Mouse (Mus musculus): ENCODE measurements around the gene Arhgap8. TPM values are rescaled to one million over a fixed set of nuclear protein-coding genes. Genes with fewer than 3 reads are reported as not detected.

Arhgap8 gene
- total and polyA plus RNA-seq, 3 experiments, result not detected

DNA sequence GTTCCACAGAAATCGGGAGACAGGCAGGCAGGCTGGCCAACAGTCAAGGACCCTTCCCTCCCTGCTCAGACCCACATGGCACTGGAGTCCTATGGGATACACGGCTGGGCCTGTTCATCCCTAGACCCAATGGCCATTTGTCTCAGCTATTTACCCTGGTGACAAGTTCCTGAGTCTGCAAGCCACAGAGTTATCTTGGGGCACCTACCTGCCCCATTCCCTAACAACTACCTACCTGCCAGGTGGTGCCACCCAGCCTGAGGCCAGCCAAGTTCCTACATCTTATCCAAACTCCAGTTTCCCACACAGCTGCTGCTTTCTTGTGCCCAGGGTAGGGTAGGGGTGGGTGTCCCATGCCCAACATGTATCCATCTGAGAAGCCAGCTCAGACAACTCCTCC lies 21.7 kb upstream of the Arhgap8 start:
- H3K36me3 ChIP-seq (ENCODE audit: control insufficient read depth in 1 of 2, insufficient read depth in 2 of 2, low read length in 2 of 2), result no peaks in the 10 kb centered on the region
- H3K4me1 ChIP-seq (ENCODE audit: control insufficient read depth in 1 of 2, insufficient read depth in 2 of 2, low read length in 2 of 2), result no peaks in the 10 kb centered on the region
- H3K9me3 ChIP-seq (replicated peaks; ENCODE audit: insufficient read depth, low read length), result no peaks in the 10 kb centered on the region
- no peak overlapping the region for H3K9ac ChIP-seq (ENCODE audit: control insufficient read depth, low read depth, low read length, poor library complexity, severe bottlenecking)
- TF ChIP-seq USF2 (IDR thresholded peaks at IDR 0.05; ENCODE audit: borderline replicate concordance in 1 of 2, insufficient read depth in 1 of 2, low read depth in 1 of 2, low read length in 2 of 2), result no peak
- no peak for TF ChIP-seq MEF2A (IDR thresholded peaks at IDR 0.05; ENCODE audit: extremely low read depth, insufficient replicate concordance, low read depth, low read length, poor library complexity, severe bottlenecking)
- DNase-seq (ENCODE audit: low read depth, low spot score), result no peak
- H3K4me3 ChIP-seq (ENCODE audit: control insufficient read depth in 1 of 2, insufficient read depth in 1 of 2, low read depth in 2 of 2, low read length in 2 of 2), result no peak overlapping the region
- H3K27me3 ChIP-seq (ENCODE audit: control insufficient read depth in 1 of 2, insufficient read depth in 2 of 2, low read length in 2 of 2), result no peaks in the 10 kb centered on the region
- no peaks in the 10 kb centered on the region for H3K79me2 ChIP-seq (ENCODE audit: control insufficient read depth, insufficient read depth, low read length, poor library complexity)
- H3K27ac ChIP-seq (ENCODE audit: control insufficient read depth, low read depth, low read length), result no peak overlapping the region

DNA sequence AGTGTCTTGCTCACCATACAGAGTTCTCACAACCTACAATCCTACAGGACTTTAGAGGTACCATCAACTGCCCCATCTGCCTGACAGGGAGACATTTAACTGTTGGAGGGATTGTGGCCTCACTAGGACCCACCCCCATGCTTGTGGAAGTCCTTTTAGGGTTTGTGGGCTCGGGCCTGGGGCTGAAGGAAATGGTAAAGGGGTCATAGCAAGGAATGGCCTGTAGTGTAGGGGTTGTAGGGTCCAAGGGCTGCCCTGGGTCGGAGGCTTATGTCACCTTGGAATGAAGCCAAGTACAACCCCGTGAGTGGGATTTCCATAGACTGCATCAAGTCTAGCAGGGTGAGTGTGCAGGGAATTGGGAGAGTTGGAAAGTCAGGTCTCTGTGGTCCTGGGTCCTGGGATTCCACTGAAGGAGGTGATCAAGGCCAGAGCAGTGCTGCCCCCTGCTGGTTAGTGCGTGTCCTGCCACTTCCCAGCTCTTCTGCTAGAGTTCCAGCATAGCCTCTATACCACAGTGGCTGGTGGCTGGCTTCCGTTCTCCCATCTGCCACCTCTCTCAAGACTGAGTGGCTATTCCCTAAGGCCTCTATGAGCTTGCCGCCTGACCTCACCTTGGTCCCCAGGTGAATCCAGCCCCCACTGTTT lies 19.6 kb upstream of the Arhgap8 start:
- Histone ChIP-seq H3K27me3 (ENCODE audit: control insufficient read depth in 1 of 2, insufficient read depth in 2 of 2, low read length in 2 of 2) (no peaks in the 10 kb centered on the region), H3K36me3 (ENCODE audit: control insufficient read depth in 1 of 2, insufficient read depth in 2 of 2, low read length in 2 of 2) (no peaks in the 10 kb centered on the region), H3K9ac (ENCODE audit: control insufficient read depth, low read depth, low read length, poor library complexity, severe bottlenecking) (no peak overlapping the region), H3K4me1 (ENCODE audit: control insufficient read depth in 1 of 2, insufficient read depth in 2 of 2, low read length in 2 of 2) (no peaks in the 10 kb centered on the region), H3K27ac (ENCODE audit: control insufficient read depth, low read depth, low read length) (no peak overlapping the region), H3K79me2 (ENCODE audit: control insufficient read depth, insufficient read depth, low read length, poor library complexity) (no peaks in the 10 kb centered on the region), H3K9me3 (replicated peaks; ENCODE audit: insufficient read depth, low read length) (no peaks in the 10 kb centered on the region), H3K4me3 (ENCODE audit: control insufficient read depth in 1 of 2, insufficient read depth in 1 of 2, low read depth in 2 of 2, low read length in 2 of 2) (no peak overlapping the region)
- DNase-seq (ENCODE audit: low read depth, low spot score), result no peak
- TF ChIP-seq USF2 (IDR thresholded peaks at IDR 0.05; ENCODE audit: borderline replicate concordance in 1 of 2, insufficient read depth in 1 of 2, low read depth in 1 of 2, low read length in 2 of 2), result no peak
- no peak for TF ChIP-seq ZNF384 (IDR thresholded peaks at IDR 0.05; ENCODE audit: low read depth, low read length)
- TF ChIP-seq USF1 (IDR thresholded peaks at IDR 0.05; ENCODE audit: low read depth, low read length), result no peak
- TF ChIP-seq MEF2A (IDR thresholded peaks at IDR 0.05; ENCODE audit: extremely low read depth, insufficient replicate concordance, low read depth, low read length, poor library complexity, severe bottlenecking), result no peak
- peak; percentile 4 to 32 (median 29); a peak in 3 of 6 replicates for TF ChIP-seq CTCF (IDR thresholded peaks at IDR 0.05 in 2 of 3, conservative IDR thresholded peaks at IDR 0.05 in 1 of 3; ENCODE audit: control insufficient read depth in 1 of 3, insufficient read depth in 1 of 3, low read depth in 2 of 3, low read length in 3 of 3, poor library complexity in 1 of 3, severe bottlenecking in 1 of 3)

DNA sequence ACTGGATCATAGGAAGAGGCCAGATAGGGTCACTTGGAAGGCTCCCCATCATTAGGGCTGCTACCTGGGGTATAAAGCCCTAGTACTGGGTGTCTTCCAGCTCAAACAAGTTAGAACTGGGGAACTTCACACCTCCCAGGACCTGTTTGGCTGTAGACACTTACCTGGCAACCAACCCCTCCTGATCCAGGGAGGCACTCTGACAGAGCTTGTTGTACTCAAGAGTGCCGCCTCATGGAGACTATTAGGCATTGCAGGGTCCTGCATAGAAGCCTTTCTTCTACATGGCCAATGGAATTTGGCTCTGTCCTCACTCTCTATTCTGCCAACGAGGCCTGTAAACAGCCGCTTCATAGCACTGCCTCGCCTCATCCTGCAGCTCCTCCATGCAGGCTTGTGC lies 17.9 kb upstream of the Arhgap8 start:
- no peaks in the 10 kb centered on the region for H3K9me3 ChIP-seq (replicated peaks; ENCODE audit: insufficient read depth, low read length)
- no peak overlapping the region for H3K27ac ChIP-seq (ENCODE audit: control insufficient read depth, low read depth, low read length)
- no peak overlapping the region for H3K4me3 ChIP-seq (ENCODE audit: control insufficient read depth in 1 of 2, insufficient read depth in 1 of 2, low read depth in 2 of 2, low read length in 2 of 2)
- no peaks in the 10 kb centered on the region for H3K27me3 ChIP-seq (ENCODE audit: control insufficient read depth in 1 of 2, insufficient read depth in 2 of 2, low read length in 2 of 2)
- DNase-seq (ENCODE audit: low read depth, low spot score), result no peak
- H3K9ac ChIP-seq (ENCODE audit: control insufficient read depth, low read depth, low read length, poor library complexity, severe bottlenecking), result no peak overlapping the region
- no peak for TF ChIP-seq CTCF (IDR thresholded peaks at IDR 0.05 in 2 of 3, conservative IDR thresholded peaks at IDR 0.05 in 1 of 3; ENCODE audit: control insufficient read depth in 1 of 3, insufficient read depth in 1 of 3, low read depth in 2 of 3, low read length in 3 of 3, poor library complexity in 1 of 3, severe bottlenecking in 1 of 3)
- TF ChIP-seq MEF2A (IDR thresholded peaks at IDR 0.05; ENCODE audit: extremely low read depth, insufficient replicate concordance, low read depth, low read length, poor library complexity, severe bottlenecking), result no peak
- no peaks in the 10 kb centered on the region for H3K79me2 ChIP-seq (ENCODE audit: control insufficient read depth, insufficient read depth, low read length, poor library complexity)
- H3K36me3 ChIP-seq (ENCODE audit: control insufficient read depth in 1 of 2, insufficient read depth in 2 of 2, low read length in 2 of 2), result no peaks in the 10 kb centered on the region
- H3K4me1 ChIP-seq (ENCODE audit: control insufficient read depth in 1 of 2, insufficient read depth in 2 of 2, low read length in 2 of 2), result no peaks in the 10 kb centered on the region

All from MEL (cell line).